19 mouse cellular contexts compared by ENCODE assay signal in the genomic region with DNA sequence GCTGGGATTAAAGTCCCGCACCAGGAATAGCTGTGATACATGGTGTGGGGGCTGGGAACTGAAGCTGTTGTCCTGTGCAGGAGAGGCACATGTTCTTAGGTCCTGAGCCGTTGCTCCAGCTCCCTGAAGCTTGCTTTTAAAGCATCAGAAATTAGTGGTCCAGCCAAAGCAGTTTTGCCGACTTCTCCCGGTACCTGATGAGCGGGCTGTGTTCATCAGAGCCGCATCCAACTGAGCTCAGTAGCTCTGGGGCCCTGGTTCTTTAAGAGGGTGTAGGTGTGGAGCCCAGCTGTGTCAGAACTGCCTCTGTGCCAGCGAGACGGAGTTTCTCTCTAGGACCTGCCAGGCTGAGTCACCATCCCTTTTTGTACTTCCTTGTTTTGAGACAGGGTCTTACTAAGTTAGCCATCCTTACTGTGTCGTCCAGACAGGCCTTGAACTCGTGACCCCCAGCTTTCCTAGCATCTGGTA. TPM values are rescaled to one million over a fixed set of nuclear protein-coding genes. Genes with fewer than 3 reads are reported as not detected.
DNase-seq lines count a peak whose midpoint lies in the region; ATAC-seq lines count a peak whose summit lies in the region.
"Had no signal": no experiment of that assay in that cellular context is flagged by ENCODE, and none has a peak within 500 bp of the region (broad histone marks: within the 10 kb centered on the region; RNA-seq: fewer than 3 reads in every experiment).

No protein-coding gene starts in this region.

- ATAC-seq in stomach, embryonic 16.5 days (ENCODE audit: insufficient read depth, low FRiP score), result peak; percentile 33; the same call in 1 of the 2 replicates
- no peak for ATAC-seq in CD4-positive, CD25-positive, alpha-beta regulatory T cell, adult 4 months
- ATAC-seq: forebrain, postnatal 0 days had no signal

- H3K4me2 ChIP-seq in stomach, embryonic 16.5 days (ENCODE audit: low read depth, low read length), result no peak overlapping the region
- H3K4me2 ChIP-seq: embryonic facial prominence, embryonic 13.5 days had no signal

- peak; percentile 29 for DNase-seq in adrenal gland, postnatal 14 days
- DNase-seq in adrenal gland, adult 18-20 months (ENCODE audit: low spot score in 2 of 2), result no peak
- peak; percentile 42 for DNase-seq in right cerebral cortex, adult 18-20 months
- no peak for DNase-seq in right cerebral cortex, postnatal 10 days (ENCODE audit: low spot score in 2 of 2)
- DNase-seq in brain, adult 2 months (ENCODE audit: low read depth, low spot score), result peak; percentile 82
- DNase-seq in embryonic facial prominence, embryonic 10.5 days (ENCODE audit: low spot score), result no peak
- DNase-seq: cerebellum, adult 8-10 months; forebrain, postnatal 0 days; kidney, adult 9 months; lung, adult 2 months; retina, postnatal 1 day had no signal

- H3K27ac ChIP-seq in stomach, embryonic 16.5 days (ENCODE audit: low read length), result no peak overlapping the region
- H3K27ac ChIP-seq in embryonic facial prominence, embryonic 10.5 days (replicated peaks), result no peak overlapping the region
- H3K27ac ChIP-seq: embryonic facial prominence, embryonic 13.5 days; heart, embryonic 10.5 days; hindbrain, embryonic 10.5 days; limb, embryonic 10.5 days had no signal

- no peaks in the 10 kb centered on the region for H3K9me3 ChIP-seq in stomach, embryonic 16.5 days (replicated peaks; ENCODE audit: control insufficient read depth, low read length)
- no peaks in the 10 kb centered on the region for H3K9me3 ChIP-seq in embryonic facial prominence, embryonic 10.5 days
- H3K9me3 ChIP-seq: embryonic facial prominence, embryonic 13.5 days; heart, embryonic 10.5 days; hindbrain, embryonic 10.5 days; limb, embryonic 10.5 days had no signal

- H3K9ac ChIP-seq in stomach, embryonic 16.5 days (ENCODE audit: low read length), result no peak overlapping the region
- H3K9ac ChIP-seq: embryonic facial prominence, embryonic 13.5 days; forebrain, postnatal 0 days had no signal

- no peaks in the 10 kb centered on the region for H3K36me3 ChIP-seq in stomach, embryonic 16.5 days (ENCODE audit: control insufficient read depth, insufficient read depth, low read length)
- peaks cover 37% of the 10 kb centered on the region for H3K36me3 ChIP-seq in embryonic facial prominence, embryonic 10.5 days (replicated peaks)

- H3K27me3 ChIP-seq in stomach, embryonic 16.5 days (ENCODE audit: control insufficient read depth, insufficient read depth, low read length), result no peaks in the 10 kb centered on the region
- no peaks in the 10 kb centered on the region for H3K27me3 ChIP-seq in embryonic facial prominence, embryonic 10.5 days (replicated peaks; ENCODE audit: low read depth, poor library complexity, severe bottlenecking)
- H3K27me3 ChIP-seq: embryonic facial prominence, embryonic 13.5 days had no signal

- WGBS in stomach, embryonic 16.5 days, result 70% methylated on average over 10 of the region's 10 CpGs
- WGBS in embryonic facial prominence, embryonic 10.5 days, result 79% methylated on average over 10 of the region's 10 CpGs

- 0 out of 2 replicates have a peak, but pooled peaks cover 4% of the 10 kb centered on the region for H3K4me1 ChIP-seq in stomach, embryonic 16.5 days (ENCODE audit: control insufficient read depth, insufficient read depth, low read length)
- H3K4me1 ChIP-seq in embryonic facial prominence, embryonic 10.5 days, result peaks cover 10% of the 10 kb centered on the region

- H3K4me3 ChIP-seq in stomach, embryonic 16.5 days (replicated peaks; ENCODE audit: low read length), result no peak overlapping the region
- no peak overlapping the region for H3K4me3 ChIP-seq in embryonic facial prominence, embryonic 10.5 days
- H3K4me3 ChIP-seq: embryonic facial prominence, embryonic 13.5 days; heart, embryonic 10.5 days; hindbrain, embryonic 10.5 days; limb, embryonic 10.5 days had no signal

RNA-seq across cellular contexts. Expression of a gene that starts 8.2 kb away (rescaled TPM):
- 58.7 and 68.2 TPM in 2 replicates for total RNA-seq in adrenal gland, postnatal 14 days (2021)
- 10 to 100 TPM; 90.0 to 92.7 TPM for total RNA-seq in adrenal gland, adult 18-20 months (2021)
- polyA plus RNA-seq in stomach, embryonic 16.5 days (2015; fragmentation: Nextera tagmentation; extraction: Ambion mirVana), result 26.6 and 28.1 TPM in 2 replicates
- 31.8 and 32.6 TPM in 2 replicates for polyA plus RNA-seq in embryonic facial prominence, embryonic 10.5 days (2016; fragmentation: Nextera tagmentation; extraction: Ambion mirVana)
- polyA plus RNA-seq in CD4-positive, CD25-positive, alpha-beta regulatory T cell, adult 4 months (2017; shearing (Covaris generic)), result 10 to 100 TPM; 15.1 to 15.2 TPM

RNA-seq across cellular contexts. Expression of a gene that starts 9.3 kb away (rescaled TPM):
- total RNA-seq in adrenal gland, postnatal 14 days (2021), result 15.2 and 15.8 TPM in 2 replicates
- total RNA-seq in adrenal gland, adult 18-20 months (2021), result 10 to 100 TPM; 11.4 to 13.4 TPM
- 14.1 and 15.3 TPM in 2 replicates for polyA plus RNA-seq in stomach, embryonic 16.5 days (2015; fragmentation: Nextera tagmentation; extraction: Ambion mirVana)
- polyA plus RNA-seq in embryonic facial prominence, embryonic 10.5 days (2016; fragmentation: Nextera tagmentation; extraction: Ambion mirVana), result 13.6 and 15.5 TPM in 2 replicates
- polyA plus RNA-seq in CD4-positive, CD25-positive, alpha-beta regulatory T cell, adult 4 months (2017; shearing (Covaris generic)), result 1 to 10 TPM; 6.8 to 7.4 TPM

RNA-seq across cellular contexts. Expression of a gene that starts 26.1 kb away (rescaled TPM):
- total RNA-seq in adrenal gland, postnatal 14 days (2021), result 10.6 and 12.0 TPM in 2 replicates
- total RNA-seq in adrenal gland, adult 18-20 months (2021), result 1 to 10 TPM; 2.1 to 4.8 TPM
- 0.09 TPM in 1 of 2 replicates, not detected in the other for polyA plus RNA-seq in stomach, embryonic 16.5 days (2015; fragmentation: Nextera tagmentation; extraction: Ambion mirVana)
- not detected in 2 replicates for polyA plus RNA-seq in embryonic facial prominence, embryonic 10.5 days (2016; fragmentation: Nextera tagmentation; extraction: Ambion mirVana)
- not detected for polyA plus RNA-seq in CD4-positive, CD25-positive, alpha-beta regulatory T cell, adult 4 months (2017; shearing (Covaris generic))
- total RNA-seq: forebrain, postnatal 0 days; layer of hippocampus, adult 8-10 months had no signal
- polyA plus RNA-seq: C2C12; embryonic facial prominence, embryonic 13.5 days; forebrain, postnatal 0 days; hindbrain, embryonic 10.5 days; limb, embryonic 10.5 days had no signal

Comparison
In these comparisons a context has a peak if more than half of its experiments do, and no peak if none do; other contexts are left out.
1. DNase-seq: peak in adrenal gland, postnatal 14 days (single experiment), right cerebral cortex, adult 18-20 months (single experiment) and brain, adult 2 months (single experiment); none in adrenal gland, adult 18-20 months (0 of 2), right cerebral cortex, postnatal 10 days (0 of 2) and embryonic facial prominence, embryonic 10.5 days (single experiment).